ENCODE assay signal across 10 mouse cellular contexts in genomic region chrX:13214275-13214674, GRCm38 (mm10).
A peak's percentile ranks its signal among the peaks of the same experiment; 100 is the strongest.
DNase-seq lines count a peak whose midpoint lies in the region; ATAC-seq and TF ChIP-seq lines count a peak whose summit lies in the region.
"Had no signal": no experiment of that assay in that cellular context is flagged by ENCODE, and none has a peak within 500 bp of the region (broad histone marks: within the 10 kb centered on the region; RNA-seq: fewer than 3 reads in every experiment).

No protein-coding gene starts in this region.

- H3K36me3 ChIP-seq in heart, postnatal 0 days (replicated peaks; ENCODE audit: control insufficient read depth, insufficient read depth, low read length), result no peaks in the 10 kb centered on the region
- H3K36me3 ChIP-seq in heart, embryonic 11.5 days (ENCODE audit: control insufficient read depth, insufficient read depth, low read length), result no peaks in the 10 kb centered on the region
- H3K36me3 ChIP-seq in midbrain, postnatal 0 days (ENCODE audit: insufficient read depth, low read length), result no peaks in the 10 kb centered on the region
- no peaks in the 10 kb centered on the region for H3K36me3 ChIP-seq in midbrain, embryonic 10.5 days
- H3K36me3 ChIP-seq in liver, embryonic 14.5 days (replicated peaks; ENCODE audit: control insufficient read depth, insufficient read depth, low read depth), result no peaks in the 10 kb centered on the region
- H3K36me3 ChIP-seq: limb, embryonic 15.5 days had no signal

- H3K4me2 ChIP-seq in heart, postnatal 0 days (ENCODE audit: low read depth, low read length), result no peak overlapping the region
- no peak overlapping the region for H3K4me2 ChIP-seq in heart, embryonic 11.5 days
- no peak overlapping the region for H3K4me2 ChIP-seq in midbrain, postnatal 0 days (ENCODE audit: low read depth, low read length, poor library complexity, severe bottlenecking)
- no peak overlapping the region for H3K4me2 ChIP-seq in liver, embryonic 14.5 days (ENCODE audit: low read depth)
- H3K4me2 ChIP-seq: limb, embryonic 15.5 days had no signal

- H3K4me1 ChIP-seq in heart, postnatal 0 days (ENCODE audit: control insufficient read depth, insufficient read depth), result no peaks in the 10 kb centered on the region
- no peaks in the 10 kb centered on the region for H3K4me1 ChIP-seq in heart, embryonic 11.5 days (ENCODE audit: control insufficient read depth, insufficient read depth, low read length)
- H3K4me1 ChIP-seq in midbrain, postnatal 0 days (ENCODE audit: insufficient read depth, low read length), result no peaks in the 10 kb centered on the region
- no peaks in the 10 kb centered on the region for H3K4me1 ChIP-seq in midbrain, embryonic 10.5 days
- H3K4me1 ChIP-seq in liver, embryonic 14.5 days (replicated peaks; ENCODE audit: control insufficient read depth in 2 of 2, insufficient read depth in 2 of 2, low read length in 1 of 2), result no peaks in the 10 kb centered on the region
- H3K4me1 ChIP-seq: limb, embryonic 15.5 days had no signal

- intact Hi-C loops in gastrocnemius, postnatal 14 days (cut with DNase I; ENCODE audit: low total_unique reads), result no loop called here

- no peak overlapping the region for H3K27ac ChIP-seq in heart, postnatal 0 days (ENCODE audit: low read depth)
- no peak overlapping the region for H3K27ac ChIP-seq in heart, embryonic 11.5 days (ENCODE audit: low read depth, low read length)
- no peak overlapping the region for H3K27ac ChIP-seq in midbrain, postnatal 0 days (ENCODE audit: low read depth, low read length)
- no peak overlapping the region for H3K27ac ChIP-seq in midbrain, embryonic 10.5 days (replicated peaks)
- H3K27ac ChIP-seq in liver, embryonic 14.5 days, result no peak overlapping the region
- H3K27ac ChIP-seq: limb, embryonic 15.5 days had no signal

- no peak overlapping the region for H3K4me3 ChIP-seq in heart, postnatal 0 days (ENCODE audit: low read depth, low read length)
- no peak overlapping the region for H3K4me3 ChIP-seq in heart, embryonic 11.5 days (ENCODE audit: low read depth, low read length)
- H3K4me3 ChIP-seq in midbrain, postnatal 0 days (ENCODE audit: low read depth, low read length), result no peak overlapping the region
- H3K4me3 ChIP-seq in midbrain, embryonic 10.5 days, result no peak overlapping the region
- no peak overlapping the region for H3K4me3 ChIP-seq in liver, embryonic 14.5 days (ENCODE audit: insufficient read depth in 1 of 2, low read depth in 2 of 2, low read length in 2 of 2)
- H3K4me3 ChIP-seq: limb, embryonic 15.5 days had no signal

- ATAC-seq in heart, postnatal 0 days (ENCODE audit: insufficient read depth, low read depth), result no peak
- no peak for ATAC-seq in heart, embryonic 11.5 days (replicated peaks; ENCODE audit: insufficient number of reproducible peaks, low FRiP score, low TSS enrichment)
- no peak for ATAC-seq in midbrain, postnatal 0 days (ENCODE audit: low FRiP score)
- ATAC-seq in liver, embryonic 14.5 days (ENCODE audit: insufficient read depth), result no peak

- no peaks in the 10 kb centered on the region for H3K9me3 ChIP-seq in heart, postnatal 0 days (replicated peaks; ENCODE audit: control insufficient read depth, low read length)
- no peaks in the 10 kb centered on the region for H3K9me3 ChIP-seq in heart, embryonic 11.5 days (replicated peaks; ENCODE audit: control insufficient read depth, low read length)
- H3K9me3 ChIP-seq in midbrain, postnatal 0 days (ENCODE audit: low read length), result no peaks in the 10 kb centered on the region
- H3K9me3 ChIP-seq in midbrain, embryonic 10.5 days (replicated peaks), result no peaks in the 10 kb centered on the region
- H3K9me3 ChIP-seq in liver, embryonic 14.5 days (ENCODE audit: control insufficient read depth, low read length), result no peaks in the 10 kb centered on the region
- H3K9me3 ChIP-seq: limb, embryonic 15.5 days had no signal

- H3K9ac ChIP-seq in heart, postnatal 0 days (replicated peaks; ENCODE audit: low read depth, low read length), result no peak overlapping the region
- H3K9ac ChIP-seq in heart, embryonic 11.5 days (ENCODE audit: low read depth, low read length), result no peak overlapping the region
- H3K9ac ChIP-seq in midbrain, postnatal 0 days (replicated peaks; ENCODE audit: low read length, poor library complexity, severe bottlenecking), result no peak overlapping the region
- H3K9ac ChIP-seq in liver, embryonic 14.5 days (replicated peaks), result no peak overlapping the region
- H3K9ac ChIP-seq: limb, embryonic 15.5 days had no signal

- no peak for TF ChIP-seq EP300 in heart, postnatal 0 days (IDR thresholded peaks at IDR 0.05; ENCODE audit: low read depth)
- no peak for TF ChIP-seq EP300 in liver, embryonic 14.5 days (IDR thresholded peaks at IDR 0.05; ENCODE audit: low read depth)

- TF ChIP-seq CTCF in heart, postnatal 0 days (IDR thresholded peaks at IDR 0.05; ENCODE audit: low read depth), result peak; percentile 6; the same call in 1 of the 2 replicates
- TF ChIP-seq CTCF in midbrain, postnatal 0 days (IDR thresholded peaks at IDR 0.05), result peak; percentile 37; the same call in 1 of the 2 replicates
- TF ChIP-seq CTCF in liver, embryonic 14.5 days (IDR thresholded peaks at IDR 0.05; ENCODE audit: low read depth), result peak; percentile 55

- no peaks in the 10 kb centered on the region for H3K27me3 ChIP-seq in heart, postnatal 0 days (ENCODE audit: control insufficient read depth, insufficient read depth, low read length)
- H3K27me3 ChIP-seq in heart, embryonic 11.5 days (ENCODE audit: control insufficient read depth, insufficient read depth, low read length), result 0 out of 2 replicates have a peak, but pooled peaks cover 3% of the 10 kb centered on the region
- peaks cover 3% of the 10 kb centered on the region; the same call in 1 of the 2 replicates for H3K27me3 ChIP-seq in midbrain, postnatal 0 days (ENCODE audit: insufficient read depth, low read length)
- H3K27me3 ChIP-seq in midbrain, embryonic 10.5 days (ENCODE audit: low read depth, poor library complexity, severe bottlenecking), result peaks cover 23% of the 10 kb centered on the region
- H3K27me3 ChIP-seq in liver, embryonic 14.5 days (ENCODE audit: control insufficient read depth, insufficient read depth, low read length), result no peaks in the 10 kb centered on the region
- H3K27me3 ChIP-seq: limb, embryonic 15.5 days had no signal

- 60% methylated on average over 1 of the region's 1 CpGs for WGBS in heart, postnatal 0 days
- 48% methylated on average over 1 of the region's 1 CpGs for WGBS in heart, embryonic 11.5 days (ENCODE audit: insufficient replicate concordance)
- 62% methylated on average over 1 of the region's 1 CpGs for WGBS in midbrain, postnatal 0 days
- WGBS in midbrain, embryonic 10.5 days, result 64% methylated on average over 1 of the region's 1 CpGs
- WGBS in liver, embryonic 14.5 days (ENCODE audit: insufficient replicate concordance), result 47% methylated on average over 1 of the region's 1 CpGs

- no peak for DNase-seq in heart, postnatal 0 days (ENCODE audit: low spot score)
- DNase-seq in midbrain, postnatal 0 days (ENCODE audit: low spot score), result no peak
- no peak for DNase-seq in midbrain, embryonic 10.5 days (ENCODE audit: low spot score)
- no peak for DNase-seq in liver, embryonic 14.5 days (ENCODE audit: low read depth in 3 of 3, low spot score in 3 of 3)
- peak; percentile 41 to 44 for DNase-seq in thymus, postnatal 36 days
- DNase-seq in gastrocnemius, postnatal 14 days, result no peak
- DNase-seq in layer of hippocampus, postnatal 25 days (ENCODE audit: extremely low spot score in 1 of 2, low spot score in 1 of 2), result no peak
- DNase-seq: cerebellum, adult 11 months had no signal

Comparison
In these comparisons a context has a peak if more than half of its experiments do, and no peak if none do; other contexts are left out.
1. DNase-seq: peak in thymus, postnatal 36 days (2 of 2); none in heart, postnatal 0 days (single experiment), midbrain, postnatal 0 days (single experiment), midbrain, embryonic 10.5 days (single experiment), liver, embryonic 14.5 days (0 of 3), gastrocnemius, postnatal 14 days (single experiment) and layer of hippocampus, postnatal 25 days (0 of 2).
2. Peak in every context shown above with its lines, with median percentiles within 50 percentile points of each other: CTCF ChIP-seq.